Mouse (Mus musculus) right cerebral cortex, postnatal 25 days (tissue): ENCODE measurements at regions not wholly inside any gene's neighbourhood (a gene's known extent, or its start where the extent isn't known, plus 50 kb on each side); places are given as distances from the start of the nearest gene placed in this dataset.
A peak's percentile ranks its signal among the peaks of the same experiment; 100 is the strongest.

Source experiments
- DNase-seq: peaks from one replicate; pipeline ENCODE4 v3.0.0; 2022

DNA sequence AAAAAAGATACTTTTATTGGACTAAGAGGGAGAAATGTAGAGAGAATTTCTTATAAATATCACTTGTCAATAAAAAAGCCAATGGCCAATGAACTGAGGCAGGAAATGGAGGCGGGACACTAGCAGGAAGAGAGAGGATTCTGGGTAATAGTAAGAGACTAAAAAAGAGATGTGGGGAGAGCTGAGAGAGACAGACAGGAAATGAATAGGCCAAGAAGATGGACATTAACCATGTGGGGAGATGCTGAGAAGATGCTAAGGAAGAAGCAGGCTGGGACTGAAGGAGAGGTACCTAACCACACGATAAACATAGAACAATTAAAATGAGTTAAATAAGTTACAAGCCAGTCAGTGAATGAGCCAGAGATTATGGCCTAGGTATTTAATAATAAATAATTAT is 181.0 kb upstream of the Nfe2l3 start:
- DNase-seq: no peak

DNA sequence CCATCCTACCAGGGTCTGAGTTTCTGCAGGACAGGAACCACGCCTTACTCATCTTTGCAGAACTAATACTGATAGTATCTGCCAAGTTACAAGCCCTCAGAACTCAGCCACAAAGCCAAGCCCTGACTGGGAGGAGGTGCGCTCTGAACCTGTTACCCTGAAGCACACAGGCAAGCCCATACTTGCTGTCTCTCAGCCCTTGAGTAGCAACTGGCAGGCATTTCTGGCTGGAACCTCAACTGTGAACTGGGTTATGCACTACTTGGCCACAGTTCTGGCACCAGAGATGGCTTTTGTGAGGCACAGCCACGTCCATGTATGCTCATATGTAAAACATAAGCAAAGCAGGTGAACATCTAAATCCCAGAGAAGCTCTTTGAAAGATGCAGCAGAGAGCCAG is 179.7 kb upstream of the Nfe2l3 start:
- DNase-seq: no peak

DNA sequence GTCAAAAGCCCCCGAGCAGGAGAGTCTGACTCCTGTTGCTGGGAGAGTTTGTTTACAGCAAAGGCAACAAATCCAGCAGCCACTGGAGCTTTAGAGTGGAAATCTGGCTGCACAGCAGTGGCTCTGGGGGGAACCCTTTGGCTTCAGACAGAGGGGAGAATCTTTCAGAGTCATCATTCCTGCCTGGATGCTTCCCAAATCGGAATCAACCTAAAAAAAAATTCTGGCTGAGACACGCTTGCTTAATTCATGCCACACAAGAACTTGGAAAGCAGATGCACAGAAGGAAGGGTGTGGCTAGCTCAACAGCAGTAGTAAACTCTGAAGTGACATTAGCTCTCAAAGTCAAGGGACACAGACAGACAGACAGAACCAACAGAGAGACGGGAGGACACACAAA is 175.8 kb upstream of the Nfe2l3 start:
- DNase-seq: no peak

DNA sequence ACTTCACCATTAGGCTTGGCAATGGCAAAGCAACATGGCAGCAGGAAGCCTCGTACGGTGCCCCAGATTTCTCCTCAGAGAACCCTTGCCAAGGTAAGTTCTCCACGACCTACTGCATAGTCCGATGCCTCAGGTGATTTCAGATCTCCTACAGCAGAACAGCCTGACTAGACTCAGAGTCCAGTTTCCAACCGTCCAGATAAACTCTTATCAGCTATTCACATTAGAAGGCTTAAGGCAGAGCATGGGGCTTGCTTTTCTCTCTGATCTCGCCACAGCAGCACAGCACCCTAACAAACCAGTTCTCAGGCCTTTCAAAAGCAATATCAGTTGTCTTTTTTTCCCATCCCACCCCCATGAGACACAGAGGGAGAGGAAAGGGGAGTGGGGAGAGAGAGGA is 174.9 kb upstream of the Nfe2l3 start:
- no peak for DNase-seq

DNA sequence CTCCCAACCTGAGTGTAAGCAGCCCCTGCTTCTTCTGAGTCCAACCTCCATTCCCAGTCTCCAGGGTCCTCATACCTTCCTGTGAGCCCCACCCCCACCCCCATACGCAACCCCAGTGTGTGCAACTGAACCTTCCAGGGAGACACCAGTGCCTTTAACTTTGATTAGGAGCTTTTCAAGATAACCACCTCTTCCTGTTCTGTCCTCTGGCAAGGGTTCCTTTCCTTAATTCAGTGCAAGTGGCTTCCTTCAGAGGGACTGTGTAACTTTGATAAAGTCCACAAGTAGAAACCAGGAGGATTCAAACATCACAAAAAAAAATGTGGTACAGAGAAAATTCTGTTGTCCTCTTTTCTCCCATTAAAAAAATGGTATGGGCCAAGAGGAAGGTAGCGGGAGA is 174.2 kb upstream of the Nfe2l3 start:
- DNase-seq: no peak

DNA sequence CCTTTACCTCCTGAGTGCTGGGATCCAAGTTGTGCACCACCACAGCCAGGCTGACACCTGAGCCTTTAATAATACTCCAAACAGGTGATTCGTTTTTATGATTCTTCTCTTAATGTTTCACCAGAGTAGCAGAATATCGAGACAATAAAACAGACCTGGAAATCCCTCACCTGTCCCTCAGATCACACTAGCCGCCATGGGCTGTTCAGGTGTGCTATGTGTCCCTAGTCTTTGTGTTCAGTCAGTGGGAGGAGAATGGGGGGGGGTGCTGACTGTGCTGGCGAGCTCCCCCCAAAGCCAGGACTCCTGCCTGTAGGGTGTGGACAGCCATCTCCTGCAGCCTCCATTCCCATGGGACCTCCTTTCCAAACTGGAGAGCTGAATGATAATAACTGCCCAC is 168.9 kb upstream of the Nfe2l3 start:
- DNase-seq: no peak

DNA sequence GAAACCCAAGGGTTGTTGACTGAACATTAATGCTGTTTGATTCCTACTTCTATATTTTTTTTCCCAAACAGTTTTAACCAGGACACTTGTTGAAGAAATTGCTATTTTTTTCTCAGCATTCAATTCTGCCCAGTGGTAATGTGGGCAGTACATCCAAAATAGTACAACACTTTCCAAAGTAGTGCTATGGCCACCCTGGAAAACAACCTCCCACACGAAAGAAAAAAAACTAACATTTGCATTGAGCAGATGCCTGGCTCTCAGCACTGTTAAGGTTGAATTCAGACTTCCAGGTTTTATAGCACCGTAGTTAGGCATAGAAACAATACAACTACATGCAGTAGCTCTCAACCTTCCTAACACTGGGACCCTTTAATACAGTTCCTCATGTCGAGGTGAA is 167.1 kb upstream of the Nfe2l3 start:
- peak; percentile 17 for DNase-seq

DNA sequence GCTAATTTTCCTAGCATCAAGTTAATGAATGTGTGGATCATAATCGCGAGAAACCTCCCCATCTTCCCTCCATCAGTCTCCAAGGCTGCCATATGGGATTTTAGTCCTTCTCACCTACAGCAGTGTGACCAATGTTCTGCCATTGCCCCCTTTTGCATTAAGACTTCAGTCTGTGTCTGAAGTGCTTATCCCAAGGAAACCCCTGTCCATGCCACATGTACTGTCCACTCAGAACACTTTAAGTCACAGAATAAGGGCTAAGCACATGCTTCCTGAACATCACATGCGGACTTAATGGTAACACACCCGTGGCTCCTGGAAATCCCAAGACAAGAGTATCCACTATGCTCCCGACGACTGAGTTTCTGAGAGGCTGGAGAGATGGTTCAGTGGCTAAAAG is 165.7 kb upstream of the Nfe2l3 start:
- no peak for DNase-seq

DNA sequence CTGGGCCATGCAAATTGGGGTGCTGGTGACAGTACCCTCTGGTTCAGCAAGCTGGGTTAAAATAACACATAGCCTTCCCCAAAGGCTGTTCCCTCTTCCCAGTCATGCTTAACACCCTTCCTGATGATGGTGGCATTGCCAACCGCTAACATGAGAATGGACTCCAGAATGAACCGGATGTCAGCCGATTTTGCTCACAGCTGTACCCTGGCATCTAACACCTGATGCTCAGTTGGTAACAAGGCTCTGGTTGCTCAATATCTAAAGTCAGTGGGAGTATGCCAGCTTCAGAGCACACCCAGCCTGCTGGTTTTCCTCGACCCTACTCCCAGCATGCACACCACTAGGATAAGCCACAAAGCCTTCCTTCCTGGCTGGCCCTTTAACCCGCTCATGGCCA is 164.6 kb upstream of the Nfe2l3 start:
- no peak for DNase-seq

DNA sequence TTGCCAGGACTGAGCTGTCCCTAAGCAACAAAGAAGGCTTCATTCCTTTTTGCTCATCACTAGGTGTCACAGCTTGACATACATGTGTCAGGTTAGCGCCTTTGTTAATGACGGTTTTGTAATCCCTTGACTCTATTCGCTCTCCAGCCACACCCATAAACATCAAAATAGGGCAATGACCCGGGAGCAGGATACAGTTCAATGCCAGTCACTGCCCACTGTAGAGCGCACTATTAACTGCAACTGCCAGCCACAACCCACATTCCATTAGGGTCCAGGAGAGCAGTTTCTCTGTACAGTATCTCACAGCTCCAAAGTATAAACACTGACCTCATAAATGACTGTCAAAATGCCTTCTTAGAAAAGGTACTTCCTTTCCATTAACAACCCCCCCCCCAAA is 163.5 kb upstream of the Nfe2l3 start:
- DNase-seq: no peak

DNA sequence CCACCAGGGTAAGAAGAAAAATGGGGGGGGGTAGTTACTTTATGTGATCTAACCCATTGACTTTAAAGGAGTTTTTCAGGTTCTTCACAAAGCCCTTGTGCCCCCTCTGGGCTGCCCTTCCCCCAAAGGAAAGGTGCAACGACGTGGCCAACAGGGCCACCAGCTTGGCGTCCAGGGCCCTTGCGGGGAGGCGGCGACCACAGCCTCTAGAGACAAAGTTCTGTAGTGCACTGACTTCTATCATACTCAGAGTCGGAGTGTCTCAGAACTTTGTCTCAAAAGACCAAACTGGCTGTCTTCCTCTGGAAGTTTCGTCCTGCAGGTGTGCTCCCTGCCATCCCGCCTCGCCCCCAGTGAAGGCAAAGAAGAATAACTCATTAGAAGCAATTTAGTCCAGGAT is 162.9 kb upstream of the Nfe2l3 start:
- DNase-seq: no peak

DNA sequence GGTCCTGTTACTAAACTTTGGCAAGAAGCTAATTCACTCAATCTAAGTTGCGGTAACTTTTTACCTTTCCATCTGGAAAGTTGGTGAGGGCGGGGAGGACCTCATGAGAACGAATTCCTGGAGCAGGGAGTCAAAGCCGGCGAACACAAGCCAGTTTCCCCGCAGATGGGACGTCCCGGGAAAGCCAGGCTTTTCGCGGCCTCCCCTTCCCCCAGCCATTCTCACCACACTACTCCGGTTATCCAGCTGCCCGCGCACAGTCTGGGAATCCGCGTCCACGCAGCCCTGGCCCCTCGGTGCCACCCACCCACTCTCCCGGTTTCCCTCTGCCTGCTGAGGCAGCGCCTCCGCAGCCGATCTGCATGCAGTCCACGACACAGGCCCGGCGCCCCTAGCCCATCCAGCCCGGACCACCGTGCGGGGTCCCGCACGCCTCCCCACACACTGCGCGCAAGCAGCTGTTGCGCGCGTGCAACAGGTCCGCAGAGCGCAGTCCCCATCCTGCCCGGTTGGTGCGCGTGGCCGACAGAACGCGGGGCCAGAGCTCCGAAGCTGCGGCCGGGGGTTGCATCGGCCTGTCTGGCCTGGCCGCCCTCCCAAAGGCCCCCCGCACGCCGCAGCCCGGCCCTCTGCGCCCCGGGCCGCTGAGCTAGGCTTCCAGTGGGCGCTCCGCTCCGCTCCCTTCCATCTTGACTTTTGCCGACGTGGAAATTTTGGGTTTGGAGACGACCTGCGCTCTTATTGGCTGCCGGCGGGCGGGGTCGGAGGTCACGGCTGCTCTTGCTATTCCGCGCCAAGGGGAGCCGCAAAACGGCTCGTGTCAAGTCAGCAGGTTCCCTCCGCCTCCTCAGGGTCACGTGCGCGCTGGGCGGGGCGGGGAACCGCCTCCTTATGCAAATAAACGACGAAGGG is 162.0 kb upstream of the Nfe2l3 start:
- peak; percentile 44 for DNase-seq

DNA sequence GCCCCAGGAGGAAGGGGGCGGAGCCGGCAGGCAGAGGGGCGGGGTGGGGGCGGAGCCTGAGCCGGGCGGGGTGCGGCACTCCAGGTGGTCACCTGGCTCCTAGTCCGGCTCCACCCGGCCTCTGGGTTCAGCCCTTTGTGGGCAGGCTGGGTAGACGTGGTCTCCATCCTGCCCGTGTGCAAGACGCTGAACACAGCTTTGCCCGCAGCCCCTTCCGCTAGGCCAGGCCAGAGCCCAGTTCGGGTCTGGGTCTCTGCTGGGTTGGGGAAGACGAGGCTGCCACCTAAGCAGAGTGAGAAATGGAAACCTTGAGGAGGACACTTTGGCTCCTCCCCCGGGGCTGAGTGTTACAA is 161.4 kb upstream of the Nfe2l3 start:
- no peak for DNase-seq

DNA sequence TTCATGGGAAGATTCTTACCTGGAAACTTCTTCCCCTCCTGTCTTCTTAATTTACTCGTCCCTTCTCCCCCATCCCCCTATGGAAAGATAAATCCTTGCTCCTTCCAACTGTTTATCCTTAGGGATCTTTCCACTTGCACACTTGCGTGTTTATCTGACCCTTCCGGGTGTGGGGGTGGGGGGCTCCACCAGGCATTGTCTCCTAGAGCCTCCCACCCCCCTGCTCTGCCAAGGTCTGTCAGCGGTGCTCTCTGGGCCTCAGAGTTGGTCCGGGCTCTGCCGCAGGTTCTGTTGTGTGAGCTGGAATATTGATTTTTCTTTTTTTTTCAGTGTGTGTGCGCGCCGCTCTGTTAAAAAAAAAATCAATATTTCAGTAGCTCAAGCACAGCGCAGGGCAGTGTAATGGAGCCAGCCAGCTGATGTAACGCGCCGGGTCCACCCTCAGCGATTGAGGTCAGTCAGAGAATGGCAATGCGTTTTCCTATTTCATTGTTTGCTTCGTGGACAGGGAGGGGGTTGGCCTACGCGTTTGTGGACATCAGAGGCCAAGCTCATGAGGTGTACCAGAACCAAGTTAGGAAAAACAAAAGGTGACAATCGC is 160.2 kb upstream of the Nfe2l3 start:
- no peak for DNase-seq

DNA sequence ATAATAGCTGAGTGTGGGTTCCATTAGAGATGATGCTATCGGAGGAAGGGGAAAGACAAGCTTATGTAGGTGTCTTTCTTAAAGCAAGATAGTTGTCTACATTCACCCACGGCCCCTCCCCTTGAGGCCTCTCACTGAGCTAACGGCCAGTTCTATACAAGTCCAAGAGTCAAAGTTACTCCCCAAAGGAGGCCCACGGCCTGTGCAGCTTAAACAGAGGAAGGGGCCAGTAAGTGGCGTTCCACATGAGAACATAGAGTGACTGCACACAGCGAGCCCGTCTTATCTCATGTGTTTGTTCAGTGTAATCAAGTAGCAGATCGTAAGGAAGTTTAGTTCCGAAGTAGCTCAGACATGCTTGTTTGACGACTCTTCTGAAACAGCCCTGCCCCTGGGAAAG is 153.0 kb upstream of the Nfe2l3 start:
- DNase-seq: no peak

DNA sequence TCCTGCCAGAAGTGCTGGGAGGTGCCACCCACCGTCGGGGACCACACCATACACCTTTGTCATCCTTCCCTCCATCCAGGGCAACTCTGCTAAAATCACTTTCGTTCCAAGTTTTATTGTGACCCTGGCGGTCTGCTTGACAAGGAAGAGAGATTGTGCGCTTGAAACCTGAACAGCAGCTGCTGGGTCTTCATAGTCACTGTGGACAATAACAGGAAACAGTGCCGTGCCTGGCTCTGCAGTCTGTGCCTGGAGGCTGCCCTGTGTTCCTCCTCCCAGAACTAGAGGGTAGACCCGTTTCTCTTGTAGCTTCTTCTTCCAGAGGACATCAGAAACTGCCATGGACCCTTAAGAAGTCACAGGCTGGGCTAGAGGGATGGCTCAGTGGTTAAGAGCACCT is 152.2 kb upstream of the Nfe2l3 start:
- DNase-seq: no peak

DNA sequence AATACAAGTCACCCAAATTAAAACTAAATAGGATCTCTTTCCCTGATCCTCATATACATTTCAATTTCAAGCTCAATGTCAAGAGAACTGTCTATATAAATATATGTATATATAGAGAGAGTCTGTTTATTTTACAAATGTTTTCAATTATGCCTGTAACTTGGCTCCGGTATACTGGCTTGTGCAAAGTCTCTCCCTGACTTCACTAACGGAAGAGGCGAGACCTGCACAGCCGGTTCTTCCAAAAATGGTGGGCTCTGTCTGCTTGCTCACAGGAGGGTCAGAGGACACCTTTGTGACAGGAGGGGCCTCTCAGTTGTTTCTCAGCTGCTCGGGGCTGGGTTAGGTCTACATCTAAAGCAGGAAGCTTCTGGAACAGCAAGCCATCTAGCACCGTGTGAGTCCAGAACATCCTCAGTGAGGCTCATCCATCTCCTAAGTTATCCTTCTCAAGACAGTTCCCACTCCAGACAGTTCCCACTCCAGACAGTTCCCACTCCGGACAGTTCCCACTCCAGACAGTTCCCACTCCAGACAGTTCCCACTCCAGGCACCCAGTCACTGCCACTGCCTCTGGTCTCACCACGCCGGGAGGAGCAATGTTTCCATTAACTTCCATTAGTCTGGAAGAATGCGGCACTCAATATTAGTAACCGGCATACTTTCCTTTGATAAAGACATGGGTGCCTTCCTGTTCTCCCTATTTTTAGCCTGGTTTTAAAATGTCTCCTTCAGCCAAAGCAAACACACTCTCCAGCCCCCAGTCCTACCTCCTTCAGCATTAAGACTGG is 148.4 kb upstream of the Nfe2l3 start:
- DNase-seq: no peak

DNA sequence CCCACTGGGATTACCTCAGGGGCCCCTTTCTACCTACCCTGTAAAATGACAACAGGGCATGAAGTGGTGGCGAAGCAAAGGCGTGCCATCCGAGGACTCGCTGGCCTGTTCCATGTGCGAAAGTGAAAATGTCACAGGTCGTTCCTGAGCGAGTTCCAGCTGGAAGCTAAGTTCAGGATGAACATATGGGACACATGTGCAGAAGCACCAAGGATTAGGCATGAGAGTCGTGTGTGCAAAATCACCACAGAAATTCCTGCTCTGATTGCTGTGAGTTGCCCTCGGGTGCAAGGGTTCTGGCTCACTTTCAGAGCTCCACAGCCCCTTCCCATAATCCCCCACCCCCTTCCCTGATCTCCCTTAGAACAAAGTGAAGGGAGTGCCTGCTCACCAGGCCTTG is 147.6 kb upstream of the Nfe2l3 start:
- DNase-seq: no peak

DNA sequence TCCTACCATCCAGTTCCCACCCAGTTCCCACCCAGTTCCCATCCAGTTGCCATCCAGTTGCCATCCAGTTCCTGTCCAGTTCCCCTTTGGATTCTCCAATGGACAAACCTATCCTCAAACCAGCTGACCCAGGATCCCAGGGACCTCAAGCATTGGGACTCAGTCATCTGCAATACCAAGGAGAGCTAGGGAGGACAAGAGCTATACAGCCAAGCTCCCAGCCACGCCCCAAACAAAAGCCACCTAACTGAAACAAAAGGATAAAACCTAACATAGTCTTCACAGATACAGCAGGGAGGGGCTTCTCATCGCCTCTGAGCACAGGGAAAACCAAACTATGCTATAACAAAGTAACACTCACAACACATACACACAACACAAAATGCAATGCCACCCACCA is 145.6 kb upstream of the Nfe2l3 start:
- DNase-seq: no peak

DNA sequence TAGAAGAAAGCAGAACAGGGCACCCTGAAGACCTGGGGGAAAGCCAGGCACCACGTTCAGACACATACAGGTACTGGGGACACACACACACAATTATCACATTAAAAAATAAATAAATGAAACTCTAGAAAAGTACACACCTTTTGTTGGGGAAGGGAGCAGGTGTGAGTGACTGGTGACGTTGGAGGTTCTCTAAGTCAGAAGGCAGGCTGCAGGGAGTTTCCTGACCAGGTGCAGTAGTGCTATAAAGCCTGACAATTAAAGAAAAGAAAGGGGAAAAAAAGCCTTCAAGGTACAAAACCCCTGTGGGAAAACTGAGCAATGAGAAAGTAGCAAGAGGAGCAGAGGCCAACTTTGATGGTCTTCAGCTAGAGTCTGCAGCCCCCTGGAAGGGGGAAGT is 145.1 kb upstream of the Nfe2l3 start:
- no peak for DNase-seq

DNA sequence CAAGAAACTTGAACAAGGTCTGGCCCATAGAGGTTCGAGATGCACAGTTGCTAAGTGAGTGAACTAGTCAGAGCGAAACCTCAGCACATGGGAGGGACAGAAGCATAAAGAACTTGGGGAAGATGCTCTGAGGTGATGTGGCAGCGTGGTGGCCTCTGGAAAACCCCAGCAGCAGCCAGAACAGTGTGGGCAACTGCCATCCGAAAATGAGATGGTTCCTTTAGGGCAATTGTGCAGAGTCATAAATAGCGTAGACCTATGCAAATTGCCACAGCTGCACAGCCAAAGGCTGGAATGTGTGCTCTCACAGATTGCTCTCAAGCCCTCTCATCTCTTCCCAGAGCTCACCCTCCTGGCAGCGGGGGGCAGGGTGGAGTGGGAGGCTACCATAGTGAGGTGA is 144.7 kb upstream of the Nfe2l3 start:
- no peak for DNase-seq

DNA sequence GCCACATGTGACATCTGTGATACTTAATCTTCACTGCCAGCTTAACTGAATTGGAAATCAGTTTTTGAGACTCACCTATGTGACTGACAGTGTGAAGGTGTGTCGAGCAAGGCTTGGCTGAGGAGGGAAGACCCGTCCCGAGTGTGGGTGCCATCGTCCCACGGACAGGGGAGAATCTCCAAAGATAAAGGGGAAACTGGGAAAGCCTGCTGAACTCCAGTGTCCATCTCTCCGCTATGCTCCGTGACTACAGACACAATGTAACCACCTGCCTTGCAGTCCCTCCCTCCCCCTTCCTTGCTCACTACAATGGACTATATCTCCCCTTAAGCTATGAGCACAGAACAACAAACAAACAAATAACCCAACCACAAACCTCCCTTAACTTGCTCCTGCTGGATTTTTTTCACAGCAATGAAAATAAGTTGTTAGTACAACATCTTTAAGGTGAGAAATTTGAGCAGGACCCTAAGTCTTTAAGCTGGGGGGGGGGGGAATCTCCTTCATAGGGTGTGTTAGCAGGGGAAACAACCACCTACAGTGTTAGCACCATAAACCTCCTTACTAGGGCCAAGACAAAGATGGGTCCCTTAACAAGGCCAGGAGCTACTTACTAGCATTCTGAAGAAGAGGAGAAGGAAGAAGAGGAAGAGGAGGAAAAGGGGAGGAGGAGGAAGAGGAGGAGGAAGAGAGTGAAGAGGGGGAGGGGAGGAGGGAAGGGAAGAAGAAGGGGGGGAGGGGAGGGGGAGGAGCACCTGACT is 144.0 kb upstream of the Nfe2l3 start:
- no peak for DNase-seq

DNA sequence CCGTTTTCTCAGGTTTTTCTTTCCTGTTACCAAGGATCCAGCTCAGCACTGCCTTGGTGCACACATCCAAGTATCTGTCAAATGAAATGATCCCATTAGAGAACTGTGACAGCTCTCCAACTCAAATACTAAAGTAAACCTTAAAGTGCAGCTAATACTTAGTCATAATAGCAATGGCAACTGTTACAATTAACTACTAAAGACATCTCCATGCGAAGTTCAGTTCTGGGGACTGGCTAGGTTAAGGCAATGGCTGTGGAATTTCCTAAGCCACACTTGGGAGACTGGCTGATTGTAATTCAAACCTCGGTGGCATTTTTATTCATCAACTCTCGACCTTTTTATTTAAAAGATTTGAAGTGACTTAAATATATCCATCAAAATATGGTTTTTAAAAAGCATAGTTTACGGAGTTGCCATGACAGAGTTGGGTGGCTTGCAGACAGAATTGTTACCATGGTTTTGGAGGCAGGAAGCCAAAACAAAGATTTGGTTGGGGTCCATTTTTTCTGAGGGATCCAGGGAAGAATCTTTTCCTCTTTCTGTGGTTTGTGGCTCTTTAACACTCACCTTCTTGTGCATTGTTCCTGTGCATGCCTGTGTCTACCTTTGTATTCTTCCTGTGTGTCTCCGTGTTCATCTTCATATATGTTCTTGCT is 143.3 kb upstream of the Nfe2l3 start:
- DNase-seq: no peak
